In genomic region chr4:28809703-28810102, GRCm38 (mm10) we compare ENCODE assay signal across 26 mouse cellular contexts.
"Had no signal": no experiment of that assay in that cellular context is flagged by ENCODE, and none has a peak within 500 bp of the region (broad histone marks: within the 10 kb centered on the region; RNA-seq: fewer than 3 reads in every experiment).

No protein-coding gene starts in this region.

- H3K27me3 ChIP-seq: heart, embryonic 12.5 days; hindbrain, embryonic 12.5 days; kidney, embryonic 15.5 days; limb, embryonic 13.5 days; limb, embryonic 15.5 days had no signal

- H3K9me3 ChIP-seq: heart, embryonic 10.5 days; heart, embryonic 12.5 days; hindbrain, embryonic 10.5 days; hindbrain, embryonic 12.5 days; kidney, embryonic 15.5 days; limb, embryonic 13.5 days; limb, embryonic 15.5 days; liver, embryonic 12.5 days had no signal

- H3K4me2 ChIP-seq: heart, embryonic 12.5 days; hindbrain, embryonic 12.5 days; hindbrain, embryonic 14.5 days; kidney, embryonic 15.5 days; limb, embryonic 13.5 days; limb, embryonic 15.5 days; liver, embryonic 12.5 days had no signal

- DNase-seq: gastrocnemius, adult 2 months; gastrocnemius, postnatal 10 days; gastrocnemius, postnatal 25 days; heart, adult 18-20 months; heart, postnatal 10 days; heart, postnatal 4 days; kidney, adult 11 months; kidney, adult 2 months; kidney, adult 9 months; kidney, postnatal 14 days; kidney, postnatal 36 days; layer of hippocampus, adult 9-11 months; layer of hippocampus, postnatal 36 days; left cerebral cortex, postnatal 4 days had no signal

- H3K36me3 ChIP-seq: heart, embryonic 10.5 days; heart, embryonic 12.5 days; hindbrain, embryonic 10.5 days; hindbrain, embryonic 12.5 days; kidney, embryonic 15.5 days; limb, embryonic 13.5 days; limb, embryonic 15.5 days; liver, embryonic 12.5 days had no signal

- H3K4me3 ChIP-seq: gastrocnemius, adult 2 months; heart, embryonic 10.5 days; heart, embryonic 12.5 days; hindbrain, embryonic 10.5 days; hindbrain, embryonic 12.5 days; kidney, embryonic 15.5 days; limb, embryonic 13.5 days; limb, embryonic 15.5 days; liver, embryonic 12.5 days had no signal

- H3K27ac ChIP-seq: gastrocnemius, adult 2 months; heart, embryonic 10.5 days; hindbrain, embryonic 10.5 days; hindbrain, embryonic 12.5 days; hindbrain, embryonic 14.5 days; kidney, embryonic 15.5 days; kidney, postnatal 0 days; limb, embryonic 13.5 days; limb, embryonic 15.5 days; liver, embryonic 12.5 days had no signal

- H3K4me1 ChIP-seq: heart, embryonic 10.5 days; heart, embryonic 12.5 days; hindbrain, embryonic 12.5 days; limb, embryonic 15.5 days had no signal

- H3K9ac ChIP-seq: heart, embryonic 12.5 days; hindbrain, embryonic 12.5 days; hindbrain, embryonic 14.5 days; kidney, embryonic 15.5 days; limb, embryonic 13.5 days; limb, embryonic 15.5 days; liver, embryonic 12.5 days had no signal

- ATAC-seq: hindbrain, embryonic 16.5 days; intestine, embryonic 16.5 days; liver, embryonic 12.5 days had no signal
